Mouse (Mus musculus) right cerebral cortex, postnatal 4 days (tissue): ENCODE results near the gene Uqcc3.
"Not testable (repeated sequence)": the region's sequence is repeated elsewhere in the genome, so short reads cannot be mapped to it uniquely, and the experiment has no call there.

Source experiments
- DNase-seq: peaks from one replicate; pipeline ENCODE4 v3.0.0-alpha.2; 2022

The Uqcc3 gene

DNA sequence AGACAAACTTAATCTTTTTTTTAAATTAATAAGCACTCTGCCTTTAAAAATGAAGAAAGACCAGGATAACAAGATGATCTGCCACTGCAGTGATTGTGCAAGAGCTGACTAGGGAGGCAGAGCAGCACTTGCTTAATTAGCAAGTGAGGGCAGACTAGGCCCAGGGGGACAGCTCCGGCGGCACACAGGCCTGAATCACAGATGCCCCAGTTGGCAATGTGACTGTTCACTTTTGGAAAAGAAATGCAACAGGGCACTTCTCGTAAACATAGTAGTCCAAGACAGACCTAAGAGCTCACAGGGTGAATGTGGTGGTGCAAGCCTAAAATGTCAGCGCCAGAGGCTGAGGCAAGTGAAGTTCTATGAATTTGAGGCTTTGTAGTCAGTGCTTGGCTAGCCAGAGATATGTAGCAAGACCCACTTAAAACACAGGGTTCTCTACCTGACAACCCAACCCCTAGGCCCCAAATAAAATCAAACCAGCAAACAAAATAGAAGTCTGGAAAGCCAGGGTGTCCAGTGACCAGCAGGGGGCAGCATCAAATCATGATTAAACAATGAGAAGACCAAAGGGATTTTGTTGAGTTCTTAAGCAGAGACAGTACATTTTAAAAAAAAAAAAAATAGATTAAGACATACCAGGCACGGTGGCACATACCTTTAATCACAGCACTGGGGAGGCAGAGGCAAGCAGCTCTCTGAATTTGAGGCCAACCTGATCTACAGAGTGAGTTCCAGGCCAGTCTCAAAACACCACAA is 36.2 kb downstream of the Uqcc3 start:
- DNase-seq: peak; percentile 94

DNA sequence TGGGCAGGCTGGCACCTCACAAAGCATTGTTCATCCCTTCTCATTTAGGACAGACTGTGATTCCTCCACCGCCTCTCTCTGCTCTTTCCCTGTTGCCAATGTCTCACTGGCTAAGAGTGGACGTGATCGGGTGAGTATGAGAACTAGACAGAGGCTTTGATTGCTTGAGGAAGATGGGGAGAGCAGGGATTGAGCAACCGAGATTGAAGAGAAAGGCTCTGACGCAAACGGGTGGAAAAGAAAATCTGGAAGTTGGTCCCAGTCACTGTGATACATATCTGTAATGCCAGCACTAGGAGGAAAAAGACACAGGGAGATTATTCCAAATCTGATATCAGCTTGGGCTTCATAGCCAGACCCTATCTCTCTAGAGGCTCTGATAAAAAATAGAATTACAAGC is 37.8 kb downstream of the Uqcc3 start:
- no peak for DNase-seq

DNA sequence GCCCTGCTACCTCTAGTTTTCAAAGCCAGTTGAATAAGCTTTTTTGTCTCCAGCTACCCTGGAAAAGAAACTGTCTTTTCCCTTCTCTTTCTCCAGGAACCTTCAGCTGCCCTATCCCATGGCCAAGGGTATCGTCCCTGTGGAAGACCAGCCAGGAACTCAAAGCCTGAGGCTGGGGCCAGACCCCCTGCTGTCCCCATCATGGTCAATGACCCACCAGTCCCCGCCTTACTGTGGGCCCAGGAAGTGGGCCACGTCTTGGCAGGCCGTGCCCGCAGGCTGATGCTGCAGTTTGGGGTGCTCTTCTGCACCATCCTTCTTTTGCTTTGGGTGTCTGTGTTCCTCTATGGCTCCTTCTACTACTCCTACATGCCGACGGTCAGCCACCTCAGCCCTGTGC is 39.7 kb downstream of the Uqcc3 start:
- no peak for DNase-seq

DNA sequence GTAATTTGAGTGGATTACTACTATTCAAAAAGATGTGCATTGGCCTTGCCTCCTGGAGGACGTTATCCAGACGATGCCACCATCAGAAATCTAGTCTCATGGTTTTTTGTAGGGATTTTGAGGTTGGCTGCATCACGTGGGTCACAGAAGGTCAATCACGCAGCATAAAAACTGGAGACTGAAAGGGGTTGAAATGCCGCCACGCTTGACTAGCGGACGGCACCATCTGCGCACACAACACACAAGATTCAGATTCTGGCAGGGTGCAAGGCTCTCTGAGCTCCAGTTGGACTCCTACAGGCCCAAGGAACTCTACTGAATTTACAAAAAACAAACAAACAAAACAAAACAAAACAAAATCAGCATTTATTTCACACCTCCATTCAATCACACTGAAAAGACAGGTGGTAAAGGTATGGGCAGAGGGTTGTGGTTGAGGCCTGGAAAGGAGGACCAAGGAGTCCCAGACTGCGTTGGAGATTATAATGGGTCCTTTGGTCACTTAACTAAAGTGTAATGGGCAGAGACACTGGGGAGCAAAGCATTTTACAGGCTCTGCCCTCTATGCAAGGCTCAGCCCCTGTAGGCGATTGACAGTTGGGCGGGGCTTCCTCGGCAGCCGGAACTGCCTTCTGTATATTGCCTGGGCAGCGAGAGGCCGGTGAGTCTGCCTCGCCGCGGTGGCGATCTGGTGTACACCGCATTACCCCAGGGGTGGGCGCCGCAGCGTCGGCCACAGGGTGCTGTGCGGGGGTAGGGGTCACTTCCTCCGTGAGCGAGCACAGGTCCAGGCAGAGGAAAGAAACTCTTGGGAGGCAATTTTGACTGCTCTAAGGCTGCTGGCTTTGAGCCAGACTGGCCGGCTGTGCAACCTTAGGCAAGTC is 40.6 kb downstream of the Uqcc3 start:
- peak; percentile 59 for DNase-seq

- DNase-seq: peak; percentile 74
Observed at GRCm38 (mm10) chr19:8839103-8839907, 41.4 kb downstream of the Uqcc3 start, which contains the start of gene Gng3. Gng3 (minus strand) TSS chr19:8839194.

DNA sequence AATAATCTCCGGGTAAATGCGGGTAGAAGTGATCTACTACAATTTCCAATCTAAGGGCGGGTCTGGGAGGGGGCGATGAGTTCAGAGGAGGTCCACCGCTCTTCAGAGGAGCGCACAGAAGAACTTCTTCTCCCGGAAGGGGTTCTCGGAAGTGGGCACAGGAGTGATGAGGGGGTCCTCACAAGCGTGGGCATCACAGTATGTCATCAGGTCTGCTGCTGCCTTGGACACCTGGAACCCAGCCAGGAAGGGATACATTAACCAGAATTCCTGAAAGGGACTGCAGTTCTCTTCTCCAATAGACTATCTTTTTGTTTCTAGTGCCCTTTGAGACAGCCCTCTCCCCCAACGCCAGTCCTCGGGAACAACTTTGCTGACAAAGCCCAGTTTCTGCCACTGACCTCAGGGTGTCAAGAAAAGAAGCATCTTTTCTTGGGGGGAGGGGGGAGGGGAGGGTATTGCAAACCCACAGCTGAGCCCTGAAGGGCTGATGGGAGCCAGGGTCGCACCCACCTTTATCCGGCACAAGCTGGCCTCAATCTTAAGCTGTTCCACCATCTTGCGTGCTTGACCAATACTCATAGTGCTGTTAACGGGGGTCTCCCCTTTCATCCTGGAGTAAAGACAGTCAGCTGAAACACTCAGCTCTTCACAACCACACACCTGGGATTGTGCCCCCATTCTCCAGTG is 42.5 kb downstream of the Uqcc3 start:
- DNase-seq: peak; percentile 58

DNA sequence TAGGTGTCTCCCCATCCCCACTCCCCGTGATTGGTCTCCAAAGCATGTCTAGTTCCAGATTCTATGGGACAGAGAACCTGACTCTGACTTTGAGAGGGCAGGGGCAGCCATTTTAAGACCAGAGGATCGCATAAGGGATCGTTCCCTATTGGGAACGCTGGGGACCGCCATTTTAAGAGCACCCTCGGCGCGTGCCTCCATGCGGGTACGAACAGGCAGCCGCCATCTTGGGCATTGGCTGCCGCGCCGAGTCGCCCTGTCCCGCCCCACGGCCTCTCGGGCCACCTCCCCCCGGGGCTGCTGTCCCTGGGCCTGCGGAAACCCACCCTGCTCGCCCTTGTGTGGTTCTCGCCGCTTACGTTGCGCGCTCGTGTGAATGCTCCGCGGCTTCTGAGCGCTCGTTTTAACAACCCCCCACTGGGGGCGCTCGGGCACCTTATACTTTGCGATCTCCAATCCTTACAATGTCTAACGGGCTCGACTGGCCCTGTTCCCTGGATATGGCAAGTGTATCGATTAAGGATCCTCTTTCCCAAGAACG is 43.4 kb downstream of the Uqcc3 start, which contains the start of gene Bscl2:
Gene Bscl2, plus strand, starts transcription at position 217 of the 541 bp plus-strand sequence.
- DNase-seq: peak; percentile 91

- not testable (repeated sequence) for DNase-seq
Observed at GRCm38 (mm10) chr19:8836327-8836726, 44.4 kb downstream of the Uqcc3 start.

DNA sequence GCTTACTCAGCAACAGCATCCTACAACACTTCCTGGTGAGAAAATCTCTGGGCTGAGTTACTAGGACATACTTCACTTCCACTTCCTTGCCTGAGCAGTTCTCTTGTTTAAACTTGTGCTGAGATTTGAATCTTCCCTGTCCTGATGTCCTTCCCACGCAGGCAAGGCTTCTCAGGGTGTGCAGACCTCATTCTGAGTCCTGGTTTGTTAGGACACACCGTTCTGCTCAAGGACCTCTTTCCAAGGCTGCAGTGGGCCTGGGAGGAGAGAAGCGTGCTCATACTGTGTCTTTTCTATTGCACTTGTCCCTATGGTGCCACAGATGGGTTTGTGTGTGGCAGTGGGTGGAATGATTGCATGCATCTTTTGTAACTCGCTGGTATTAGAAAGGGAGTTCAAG is 47.8 kb downstream of the Uqcc3 start:
- no peak for DNase-seq

DNA sequence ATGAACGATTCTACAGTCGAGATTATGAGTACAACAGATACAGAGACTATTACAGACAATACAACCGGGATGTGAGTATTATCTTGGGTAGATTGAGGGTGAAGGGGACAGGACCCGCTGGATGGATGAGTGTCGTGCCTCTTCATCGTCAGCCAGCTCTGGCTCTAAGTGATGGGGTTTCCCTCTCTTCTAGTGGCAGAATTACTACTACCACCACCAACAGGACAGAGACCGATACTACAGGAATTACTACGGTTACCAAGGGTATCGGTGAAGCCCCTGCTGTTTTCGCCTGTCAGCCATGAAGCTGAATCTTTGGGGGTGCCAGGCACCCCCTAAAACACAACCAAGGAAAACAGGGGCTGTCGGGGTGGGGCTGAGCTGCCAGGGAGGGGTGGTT is 49.5 kb downstream of the Uqcc3 start:
- no peak for DNase-seq

DNA sequence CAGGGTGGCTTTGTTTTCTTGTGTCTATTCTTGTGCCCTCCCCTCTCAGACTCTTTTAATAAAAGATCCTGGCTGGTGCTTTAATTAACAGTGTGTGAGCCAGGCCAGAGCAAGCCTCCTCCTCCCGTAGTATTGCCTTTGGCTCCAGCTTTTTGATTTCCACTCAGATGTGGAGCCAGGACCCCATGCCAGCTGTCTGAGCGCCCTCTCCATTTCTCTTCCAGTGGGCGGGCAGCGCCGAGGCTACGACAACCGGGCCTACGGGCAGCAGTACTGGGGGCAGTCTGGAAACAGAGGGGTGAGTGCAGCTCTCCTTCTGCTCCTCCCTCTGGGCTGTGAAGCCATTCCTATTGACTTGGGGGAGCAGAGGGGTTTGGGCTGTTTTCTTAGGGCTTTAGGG is 50.1 kb downstream of the Uqcc3 start:
- DNase-seq: no peak
